Mouse (Mus musculus) megakaryocyte-erythroid progenitor cell, adult 5 weeks (primary cell): ENCODE measurements around the gene Zfp9. TPM values are rescaled to one million over a fixed set of nuclear protein-coding genes. Genes with fewer than 3 reads are reported as not detected.

Experiments
- polyA plus RNA-seq: library from polyadenylated mRNA; stranded (reverse); fragments of >175 nt; gene quantifications from 2 replicates; pipeline ENCODE4 v1.2.3, GENCODE M21; 2012

Zfp9 gene
- polyA plus RNA-seq: 0.03 and 0.06 TPM in 2 replicates

DNA sequence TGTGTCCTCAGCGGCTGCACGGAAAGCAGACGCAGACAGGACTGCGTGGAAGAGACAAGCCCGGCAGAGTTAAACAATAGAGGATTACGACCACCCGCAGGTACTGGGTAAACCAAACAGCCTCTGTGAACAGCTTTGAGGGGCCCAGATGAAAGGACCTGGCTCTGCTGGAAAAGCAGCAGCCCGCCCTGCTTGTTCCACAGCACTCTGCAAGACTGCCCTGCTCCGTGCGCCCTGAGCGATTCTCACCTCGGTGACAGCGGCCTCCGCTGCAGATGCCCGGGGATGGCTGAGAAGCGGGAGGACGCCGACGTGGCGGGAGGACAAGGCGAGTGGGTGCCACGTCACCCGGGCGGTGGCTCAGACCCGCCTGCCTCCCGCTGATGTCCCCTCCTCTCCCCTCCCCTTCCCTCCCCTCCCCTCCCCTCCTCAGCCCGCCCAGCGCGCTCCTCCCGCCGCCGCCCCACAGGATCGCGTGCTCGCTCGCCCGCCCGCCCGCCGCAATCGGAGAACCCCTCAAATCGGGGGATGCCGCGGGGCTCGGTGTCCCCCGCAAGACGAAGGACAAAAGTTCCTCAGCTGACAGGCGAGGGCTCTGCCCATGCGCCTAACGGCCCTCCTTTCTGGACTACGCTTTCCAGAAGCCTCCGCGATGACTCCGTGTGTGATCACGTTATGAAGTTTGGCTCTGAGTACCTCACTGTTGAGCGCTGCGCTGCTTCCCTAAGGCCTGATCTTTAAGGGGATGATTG, at the start of gene Zfp9:
Zfp9 (minus strand) TSS at position 364 of the 752 bp plus-strand sequence.

DNA sequence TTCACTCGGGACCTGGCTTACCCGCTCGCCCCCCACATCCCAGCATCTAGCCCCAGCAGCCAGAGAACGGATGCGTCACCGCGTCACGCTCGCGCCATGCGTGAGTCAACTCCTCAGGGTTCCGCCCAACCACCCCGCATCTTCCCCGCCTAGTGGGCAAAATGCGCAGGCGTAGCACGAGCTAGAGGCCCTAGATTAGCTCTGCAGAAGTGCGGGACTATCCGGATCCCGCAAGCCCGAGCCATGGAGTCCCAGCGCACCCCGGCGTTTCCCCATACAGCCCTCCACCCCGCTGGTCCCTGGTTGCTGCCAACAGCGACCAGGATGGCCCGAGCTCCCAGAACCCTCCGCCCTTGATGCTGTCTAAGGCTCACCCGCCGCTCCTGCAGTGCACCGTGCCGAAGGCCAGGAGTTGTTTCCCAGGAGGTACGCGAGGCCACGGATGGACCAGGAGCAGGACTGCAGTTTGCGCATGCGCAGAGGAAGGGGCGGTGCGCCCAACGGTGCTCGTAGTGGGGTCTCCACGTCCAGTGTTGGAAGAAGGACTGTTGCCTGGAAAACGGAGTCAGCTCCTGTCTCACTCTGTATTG, 24.0 kb downstream of the Zfp9 start, which contains the start of gene Zfp248:
Zfp248 (minus strand) TSS at position 487 of the 590 bp plus-strand sequence.

DNA sequence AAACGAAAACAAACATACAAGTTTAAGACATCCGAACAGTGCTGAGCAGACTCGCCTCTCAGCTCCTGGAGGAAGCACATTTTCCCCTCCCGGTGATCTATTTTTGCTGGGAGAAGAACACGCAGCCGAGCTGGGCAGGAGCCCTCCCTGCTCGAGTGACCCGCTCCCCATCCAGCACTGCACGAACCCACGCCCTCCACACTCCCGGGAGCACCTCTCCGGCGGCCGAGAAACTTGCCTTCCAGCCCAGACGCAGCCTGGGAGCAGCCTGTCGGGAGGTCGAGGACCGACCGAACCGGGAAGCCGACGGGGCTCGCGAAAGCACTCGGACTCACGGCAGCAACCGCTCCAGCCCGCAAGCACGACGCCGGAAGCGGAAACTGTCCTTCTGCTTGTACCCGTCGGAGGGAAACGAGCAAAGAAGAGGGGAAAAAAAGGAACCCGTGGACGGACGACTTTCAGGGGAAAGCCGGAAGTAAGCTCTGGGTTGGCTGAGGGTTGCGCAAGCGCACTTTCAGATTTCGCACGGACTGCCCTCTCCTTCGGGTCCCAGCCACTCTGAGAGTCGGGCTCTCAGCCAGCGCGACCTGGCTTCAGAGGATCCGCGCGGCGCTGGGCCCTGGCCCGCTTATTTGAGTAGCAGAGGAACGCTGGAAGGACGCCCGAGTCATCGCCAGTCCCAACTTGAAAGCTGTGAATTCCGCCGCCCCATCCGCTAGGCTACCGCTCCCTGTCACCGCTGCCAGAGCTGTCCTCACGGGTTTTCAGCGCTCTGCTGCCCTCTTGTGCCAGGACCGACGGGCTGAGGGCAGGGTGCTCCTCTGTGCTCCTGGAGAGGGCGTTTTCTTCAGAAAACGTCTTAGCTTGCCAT, 59.8 kb downstream of the Zfp9 start, which contains the start of gene Bms1:
Bms1 (minus strand) TSS at position 425 of the 871 bp plus-strand sequence.

Other genes with a start within 250 kb of the Zfp9 start
- gene Bms1, start 59.8 kb downstream of the Zfp9 start, polyA plus RNA-seq: 80.1 and 85.3 TPM in 2 replicates
- gene Zfp248, start 23.8 kb downstream of the Zfp9 start, polyA plus RNA-seq: 0.49 and 0.57 TPM in 2 replicates
- gene Ankrd26, start 82.9 kb upstream of the Zfp9 start, polyA plus RNA-seq: 1.7 and 3.2 TPM in 2 replicates